Mouse (Mus musculus) large intestine, adult 2 months (tissue): Measurements from ENCODE around the gene Eps8. TPM values are rescaled to one million over a fixed set of nuclear protein-coding genes. Genes with fewer than 3 reads are reported as not detected.

Experiments
- DNase-seq: peaks from one replicate; pipeline ENCODE4 v3.0.0-alpha.2; 2012; ENCODE audit warnings: low read depth, low spot score
- WGBS: fragments of 180-500 bp; shearing (Covaris S2); methylation state at CpG from one replicate; pipeline ENCODE4 v1.1.7; 2018; 5-methylcytosine and 5-hydroxymethylcytosine counted together
- polyA plus RNA-seq: library from polyadenylated mRNA; depleted of rRNA; stranded (reverse); fragments of >200 nt; gene quantifications from 2 replicates; pipeline ENCODE4 v1.2.3, GENCODE M21; 2012

The Eps8 gene
- polyA plus RNA-seq, 1 experiment, result 29.1 TPM

DNA sequence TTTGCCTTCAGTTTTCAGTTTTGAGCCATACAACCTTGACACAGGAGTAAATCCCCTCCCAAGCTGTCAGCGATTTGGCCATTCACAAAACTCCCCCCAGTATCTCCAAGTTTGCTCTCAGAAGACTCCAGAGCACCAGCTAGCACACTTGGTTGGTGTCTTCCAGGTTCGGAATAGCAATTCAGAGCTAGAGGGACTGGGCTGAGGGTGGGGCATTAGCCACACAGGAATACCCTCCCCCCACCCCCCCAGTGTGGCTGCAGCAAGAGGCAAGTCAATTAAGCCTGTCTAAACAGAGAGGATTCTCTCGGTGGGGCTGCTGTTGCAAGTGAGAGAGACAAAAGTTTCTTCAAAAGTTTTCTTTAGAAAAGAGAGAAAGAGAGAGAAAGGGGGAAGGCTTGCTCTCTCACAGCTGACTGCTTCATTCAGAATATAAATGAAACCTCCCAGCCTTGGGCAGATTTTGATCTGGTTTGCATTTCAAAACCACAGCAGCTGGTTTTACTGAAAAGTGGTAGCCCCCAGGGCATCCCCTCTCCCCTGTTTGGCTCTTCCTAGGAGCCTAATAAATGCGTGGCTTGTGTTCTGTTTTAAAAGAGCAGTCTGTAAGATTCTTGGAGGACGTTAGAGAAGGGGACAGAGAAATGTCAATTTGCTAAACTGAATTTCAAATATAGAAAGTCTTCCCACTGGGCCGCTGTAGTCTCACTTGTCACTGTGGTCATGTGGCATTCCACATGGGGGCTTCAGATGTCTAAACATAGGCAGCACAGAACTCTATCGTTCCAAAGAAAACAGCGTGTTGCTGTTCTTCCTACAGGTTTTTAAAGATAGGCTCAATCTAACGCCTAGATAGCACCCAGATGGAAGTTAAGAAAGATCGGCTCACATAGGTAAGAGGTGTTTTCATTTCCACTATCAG lies 112.2 kb downstream of the Eps8 start:
- no peak for DNase-seq
- 42% methylated on average over 10 of the region's 10 CpGs for WGBS

- WGBS, result 24% methylated on average over 17 of the region's 17 CpGs
- DNase-seq, result no peak
Observed at GRCm38 (mm10) chr6:137541216-137542176, 113.2 kb downstream of the Eps8 start.

DNA sequence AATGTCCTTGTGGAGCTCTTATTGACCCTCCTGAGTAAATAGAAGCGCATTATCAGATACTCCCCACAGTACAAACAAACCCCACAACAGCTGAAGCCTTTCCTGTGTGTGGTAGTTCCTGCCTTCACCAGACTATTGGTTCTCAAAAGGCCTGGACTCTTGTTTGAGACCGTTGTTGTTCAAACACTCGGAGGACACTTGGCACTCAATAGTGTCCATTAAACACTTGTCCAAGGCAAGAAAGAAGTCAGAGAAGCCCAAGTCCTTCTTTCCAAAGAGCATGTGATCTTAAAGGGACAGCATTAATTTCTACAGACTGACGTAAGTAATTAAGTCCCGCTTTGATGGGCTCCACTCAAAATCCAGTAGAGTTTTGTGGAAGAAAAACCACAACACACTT lies 113.9 kb downstream of the Eps8 start:
- WGBS, result 29% methylated on average over 5 of the region's 5 CpGs

DNA sequence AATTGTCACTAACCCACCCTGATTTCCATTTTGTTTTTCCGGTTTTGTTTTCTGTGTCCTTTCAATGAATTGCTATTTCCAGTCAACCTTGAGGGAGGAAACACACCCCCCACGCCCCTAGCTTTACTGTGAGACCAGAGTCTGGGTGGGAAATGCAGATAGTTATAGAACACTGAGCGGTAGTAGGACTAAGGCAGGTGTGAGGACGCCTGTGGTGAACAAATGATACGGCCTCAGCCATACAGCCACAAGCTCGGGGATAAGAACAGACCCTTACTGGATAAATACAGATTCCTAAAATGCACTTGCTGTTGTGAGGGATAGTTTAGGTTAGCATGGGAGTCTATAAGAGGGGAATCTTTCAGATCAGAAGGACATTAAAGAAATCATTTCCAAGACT lies 114.3 kb downstream of the Eps8 start:
- no peak for DNase-seq
- 33% methylated on average over 6 of the region's 6 CpGs for WGBS

More for the DNA sequence above, 113.9 kb downstream of the Eps8 start:
- DNase-seq, result no peak

- no peak for DNase-seq
- 34% methylated on average over 7 of the region's 7 CpGs for WGBS
Observed at GRCm38 (mm10) chr6:137539219-137539618, 115.5 kb downstream of the Eps8 start.

DNA sequence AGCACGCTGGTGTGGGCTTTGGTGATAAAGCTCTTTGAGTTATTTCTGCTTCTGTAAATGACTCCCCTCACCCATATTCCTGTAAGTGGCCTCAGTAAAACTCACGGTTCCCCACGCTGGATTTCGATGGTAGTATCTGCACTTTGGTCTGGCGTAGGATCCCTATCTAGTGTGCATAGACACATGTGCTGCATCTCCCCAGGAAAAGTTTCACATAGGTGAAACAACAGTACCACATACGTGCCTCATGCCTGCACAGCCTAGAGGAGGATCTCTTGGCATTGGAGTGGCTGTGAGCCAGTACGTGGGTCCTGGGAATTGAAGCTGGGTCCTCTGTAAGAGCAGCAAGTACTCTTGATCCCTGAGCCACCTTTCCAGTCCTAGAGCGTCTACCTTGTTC lies 121.9 kb downstream of the Eps8 start:
- DNase-seq, result no peak
- 95% methylated on average over 8 of the region's 8 CpGs for WGBS

- DNase-seq, result no peak
- WGBS, result 59% methylated on average over 3 of the region's 3 CpGs
Observed at GRCm38 (mm10) chr6:137525769-137526168, 128.9 kb downstream of the Eps8 start.

DNA sequence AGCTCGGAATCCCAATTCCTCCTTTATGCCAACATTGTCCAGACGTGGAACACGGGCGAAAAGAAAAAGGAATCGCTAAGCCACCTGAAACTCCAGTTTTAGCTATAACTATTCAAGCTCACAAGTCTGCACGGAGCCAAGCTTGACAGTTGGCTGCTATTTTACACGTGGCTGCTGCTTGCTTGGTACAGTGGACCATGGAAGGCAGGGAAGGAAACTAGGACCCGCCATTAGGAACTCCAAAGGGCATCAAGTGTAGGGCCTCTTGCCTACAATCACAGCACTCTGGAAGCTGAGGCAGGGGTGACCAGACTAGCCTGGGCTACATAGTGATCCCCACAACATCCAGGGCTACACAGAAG lies 134.4 kb downstream of the Eps8 start:
- DNase-seq, result no peak
- WGBS, result 77% methylated on average over 8 of the region's 8 CpGs

GRCm38 (mm10) chr6:137519529-137520342 lies 134.9 kb downstream of the Eps8 start:
- DNase-seq, result no peak
- WGBS, result 75% methylated on average over 11 of the region's 11 CpGs

GRCm38 (mm10) chr6:137514872-137515271 lies 139.8 kb downstream of the Eps8 start:
- WGBS, result 43% methylated on average over 4 of the region's 4 CpGs
- no peak for DNase-seq

- DNase-seq, result no peak
- 54% methylated on average over 5 of the region's 5 CpGs for WGBS
Observed at GRCm38 (mm10) chr6:137512753-137513152, 141.9 kb downstream of the Eps8 start.

- DNase-seq, result no peak
- WGBS, result 81% methylated on average over 14 of the region's 14 CpGs
Observed at GRCm38 (mm10) chr6:137509341-137510045, 145.2 kb downstream of the Eps8 start.

DNA sequence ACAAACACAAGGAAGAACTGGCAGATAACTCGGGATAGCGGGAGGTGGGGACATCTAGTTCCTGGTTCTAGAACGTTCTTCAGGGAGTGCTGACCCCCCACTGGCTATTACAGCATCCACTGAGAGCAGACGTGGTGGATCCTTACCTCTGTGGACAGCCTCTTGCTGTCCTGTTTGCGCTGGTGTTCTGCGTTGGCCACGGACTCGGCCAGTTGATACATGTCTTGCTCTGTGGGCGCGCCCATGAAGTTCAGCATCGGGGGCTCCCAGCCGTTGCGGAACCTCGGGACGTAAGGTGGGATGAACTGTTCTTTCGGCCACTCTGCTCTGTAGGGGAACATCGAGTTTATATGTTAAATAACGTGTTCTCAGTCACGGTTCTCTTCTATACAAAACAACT lies 145.7 kb downstream of the Eps8 start:
- WGBS, result 95% methylated on average over 19 of the region's 19 CpGs
- no peak for DNase-seq

DNA sequence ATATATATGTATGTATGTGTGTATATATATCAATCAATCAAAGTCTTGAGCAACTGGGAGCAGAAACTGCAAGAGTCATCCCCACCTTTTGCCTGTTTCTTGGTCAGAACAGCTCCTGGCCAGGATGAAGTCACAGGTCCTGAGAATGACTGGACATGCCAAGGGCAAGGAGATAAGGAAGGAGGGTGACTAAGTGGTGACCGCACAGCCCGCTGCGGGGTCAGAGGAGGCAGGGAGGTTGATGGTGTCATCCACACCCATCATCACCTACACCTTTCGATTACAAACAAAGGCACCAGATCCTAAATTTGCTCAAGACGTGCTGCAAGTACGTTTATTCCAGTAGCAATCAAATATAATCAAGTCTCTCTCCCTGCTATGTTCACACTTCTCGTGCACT lies 148.1 kb downstream of the Eps8 start:
- no peak for DNase-seq
- WGBS, result 90% methylated on average over 7 of the region's 7 CpGs

DNA sequence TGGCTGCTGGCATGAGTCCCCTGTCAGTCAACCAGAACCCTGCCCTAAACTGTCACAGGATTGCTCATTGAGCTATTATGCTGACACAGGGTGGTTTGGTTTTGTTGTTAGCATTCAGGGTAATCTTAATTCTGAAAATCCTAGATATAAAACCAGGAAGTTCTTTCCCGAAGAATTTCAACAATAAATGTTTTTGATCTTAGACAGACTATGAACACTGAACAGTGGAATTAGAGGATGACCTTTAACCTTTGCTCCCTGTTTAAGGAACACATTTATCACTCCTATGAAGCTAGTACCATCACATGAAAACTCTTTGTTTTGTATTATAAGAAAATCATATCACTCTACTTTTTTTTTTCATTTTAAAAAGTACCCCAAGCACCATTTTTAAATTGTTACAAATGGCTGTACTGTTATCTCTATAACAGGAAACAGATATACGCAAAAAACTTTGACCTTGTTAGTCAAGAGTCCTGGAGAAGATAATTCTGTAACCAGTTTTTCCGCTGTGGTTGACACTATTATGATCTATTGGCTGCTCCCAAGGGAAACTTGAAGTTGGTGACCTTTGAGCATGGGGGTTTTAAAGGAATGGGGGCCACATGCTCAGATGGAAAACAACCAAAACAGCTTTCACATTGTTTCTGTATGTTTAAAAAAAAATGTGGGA lies 149.0 kb downstream of the Eps8 start:
- WGBS, result 36% methylated on average over 3 of the region's 3 CpGs
- no peak for DNase-seq

- no peak for DNase-seq
- WGBS, result 55% methylated on average over 1 of the region's 1 CpGs
Observed at GRCm38 (mm10) chr6:137504052-137504451, 150.6 kb downstream of the Eps8 start.

- WGBS, result 78% methylated on average over 8 of the region's 8 CpGs
- DNase-seq, result no peak
Observed at GRCm38 (mm10) chr6:137503462-137503861, 151.2 kb downstream of the Eps8 start.

DNA sequence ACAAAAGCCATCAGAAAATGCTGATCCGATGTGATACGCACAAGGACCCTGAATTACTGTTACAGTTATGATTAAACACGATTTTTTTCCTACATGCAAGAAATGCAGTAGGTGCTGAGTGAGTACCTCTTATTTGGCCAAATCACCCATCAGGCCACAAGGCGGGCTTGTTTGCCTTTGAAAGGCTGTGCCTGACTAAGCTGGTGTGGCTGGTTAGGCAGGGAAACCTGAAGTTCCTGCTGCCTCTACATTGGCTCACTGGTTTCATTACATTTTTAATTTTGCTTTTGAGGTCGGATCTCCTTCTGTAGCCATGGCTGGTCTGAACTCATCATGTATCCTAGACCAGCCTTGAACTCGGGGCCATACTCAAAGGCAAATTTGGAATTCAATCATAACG lies 151.7 kb downstream of the Eps8 start:
- 81% methylated on average over 7 of the region's 7 CpGs for WGBS

GRCm38 (mm10) chr6:137498781-137499180 lies 155.9 kb downstream of the Eps8 start:
- DNase-seq, result no peak
- WGBS, result 71% methylated on average over 6 of the region's 6 CpGs

More for the DNA sequence above, 151.7 kb downstream of the Eps8 start:
- no peak for DNase-seq
